Mouse (Mus musculus): ENCODE results near the gene Med15. TPM values are rescaled to one million over a fixed set of nuclear protein-coding genes. Genes with fewer than 3 reads are reported as not detected.

Gene Med15
- 147 TPM for total RNA-seq (2023)

GRCm38 (mm10) chr16:17732841-17733340 is at the start of gene Med15:
Gene Med15, minus strand, starts transcription at chr16:17732891.

GRCm38 (mm10) chr16:17759344-17759773 is 26.7 kb upstream of the Med15 start, which contains the start of gene Klhl22:
Gene Klhl22, plus strand, starts transcription at chr16:17759618.

GRCm38 (mm10) chr16:17646310-17647114 is 86.2 kb downstream of the Med15 start, which contains the start of gene Ccdc74a:
Gene Ccdc74a, plus strand, starts transcription at chr16:17646470.

GRCm38 (mm10) chr16:17619198-17620105 is 113.2 kb downstream of the Med15 start, which contains the start of gene Smpd4:
Gene Smpd4, plus strand, starts transcription at chr16:17619354.

Other genes starting within 250 kb of the Med15 start
- not detected for gene Aifm3, start 243.3 kb downstream of the Med15 start, total RNA-seq (2023)
- gene Lztr1, start 224.2 kb downstream of the Med15 start, total RNA-seq (2023) = 36.8 TPM
- 38.0 TPM for gene Thap7, start 201.8 kb downstream of the Med15 start, total RNA-seq (2023)
- 0.32 TPM for gene Lrrc74b, start 171.6 kb downstream of the Med15 start, total RNA-seq (2023)
- not detected for gene P2rx6, start 171.0 kb downstream of the Med15 start, total RNA-seq (2023)
- not detected for gene Slc7a4, start 149.7 kb downstream of the Med15 start, total RNA-seq (2023)
- 54.0 TPM for gene Smpd4, start 113.5 kb downstream of the Med15 start, total RNA-seq (2023)
- not detected for gene Ccdc74a, start 86.4 kb downstream of the Med15 start, total RNA-seq (2023)
- 11.3 TPM for gene Klhl22, start 26.7 kb upstream of the Med15 start, total RNA-seq (2023)
- not detected for gene Scarf2, start 64.4 kb upstream of the Med15 start, total RNA-seq (2023)
- not detected for gene B830017H08Rik, start 100.2 kb upstream of the Med15 start, total RNA-seq (2023)
- gene Car15, start 105.5 kb upstream of the Med15 start, total RNA-seq (2023) = 22.5 TPM
- 4.2 TPM for gene Gm20518, start 158.8 kb upstream of the Med15 start, total RNA-seq (2023)
- gene Tssk1, start 161.3 kb upstream of the Med15 start, total RNA-seq (2023) = not detected
- 71.5 TPM for gene Dgcr2, start 165.7 kb upstream of the Med15 start, total RNA-seq (2023)
- not detected for gene Tssk2, start 165.7 kb upstream of the Med15 start, total RNA-seq (2023)
- gene Ess2, start 178.5 kb upstream of the Med15 start, total RNA-seq (2023) = 70.1 TPM
- gene Gsc2, start 182.2 kb upstream of the Med15 start, total RNA-seq (2023) = not detected
- 19.6 TPM for gene Slc25a1, start 195.3 kb upstream of the Med15 start, total RNA-seq (2023)
- not detected for gene Vpreb2, start 247.5 kb upstream of the Med15 start, total RNA-seq (2023)